Mouse (Mus musculus) kidney, postnatal 4 days (tissue): ENCODE results near the gene Srebf2.

Source experiments
- DNase-seq, 2 experiments: peaks; one replicate each; pipeline ENCODE4 v3.0.0; 2021; ENCODE audit warnings: mixed read lengths in 2 of 2

Gene Srebf2

GRCm38 (mm10) chr15:82158243-82159035 lies 11.5 kb downstream of the Srebf2 start:
- peak; percentile 25 to 50 for DNase-seq

GRCm38 (mm10) chr15:82159471-82159870 lies 12.5 kb downstream of the Srebf2 start:
- DNase-seq: no peak

- DNase-seq: no peak
Measured at GRCm38 (mm10) chr15:82160731-82161640, 14.0 kb downstream of the Srebf2 start.

- no peak for DNase-seq
Measured at GRCm38 (mm10) chr15:82161965-82162600, 15.1 kb downstream of the Srebf2 start.

- no peak for DNase-seq
Measured at GRCm38 (mm10) chr15:82163356-82164060, 16.5 kb downstream of the Srebf2 start.

- DNase-seq: no peak
Measured at GRCm38 (mm10) chr15:82164061-82164399, 17.0 kb downstream of the Srebf2 start.

GRCm38 (mm10) chr15:82164496-82164895 lies 17.5 kb downstream of the Srebf2 start:
- no peak for DNase-seq

GRCm38 (mm10) chr15:82165332-82166239 lies 18.6 kb downstream of the Srebf2 start:
- peak; percentile 91 for DNase-seq

- DNase-seq: peak; percentile 33 to 58
Measured at GRCm38 (mm10) chr15:82166240-82167100, 19.5 kb downstream of the Srebf2 start.

GRCm38 (mm10) chr15:82167201-82168168 lies 20.5 kb downstream of the Srebf2 start:
- peak; percentile 45 to 70 for DNase-seq

GRCm38 (mm10) chr15:82169671-82170070 lies 22.7 kb downstream of the Srebf2 start:
- no peak for DNase-seq

GRCm38 (mm10) chr15:82170437-82171377 lies 23.7 kb downstream of the Srebf2 start:
- DNase-seq: no peak

- no peak for DNase-seq
Measured at GRCm38 (mm10) chr15:82172648-82173047, 25.7 kb downstream of the Srebf2 start.

GRCm38 (mm10) chr15:82175091-82175490 lies 28.1 kb downstream of the Srebf2 start:
- DNase-seq: no peak

- DNase-seq: no peak
Measured at GRCm38 (mm10) chr15:82177743-82178290, 30.8 kb downstream of the Srebf2 start.

- no peak for DNase-seq
Measured at GRCm38 (mm10) chr15:82181131-82181530, 34.1 kb downstream of the Srebf2 start.

GRCm38 (mm10) chr15:82182311-82182710 lies 35.3 kb downstream of the Srebf2 start:
- DNase-seq: no peak

GRCm38 (mm10) chr15:82183596-82183995 lies 36.6 kb downstream of the Srebf2 start:
- no peak for DNase-seq
